Mouse (Mus musculus) spleen, postnatal 4 days (tissue): Measurements from ENCODE around the gene 7530416G11Rik.

Experiments used
- DNase-seq, 2 experiments: peaks; one replicate each; pipeline ENCODE4 v3.0.0; 2022; ENCODE audit warnings: low spot score in 2 of 2

7530416G11Rik gene

GRCm38 (mm10) chr15:85503127-85503526 lies at the start of gene 7530416G11Rik:
Gene 7530416G11Rik, minus strand, starts transcription at chr15:85503227.
- no peak for DNase-seq

DNA sequence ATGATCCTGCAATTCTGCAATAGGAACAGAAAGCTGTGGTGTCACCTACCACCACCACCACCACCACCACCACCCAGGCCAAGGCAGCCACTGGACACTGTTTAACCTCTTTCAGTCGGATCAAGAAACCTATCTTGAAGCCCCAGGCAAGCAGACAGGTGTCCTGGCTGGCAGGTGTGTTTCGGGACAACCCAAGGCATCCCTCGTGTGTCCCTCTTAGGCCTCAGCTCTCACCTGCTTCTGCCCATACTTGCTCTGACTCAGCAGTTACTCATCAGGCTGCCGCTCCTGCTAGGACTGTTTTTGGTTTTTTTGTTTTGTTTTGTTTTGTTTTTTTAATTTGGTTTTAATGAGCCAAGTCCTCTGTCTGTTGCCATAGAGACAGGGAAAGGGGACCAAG lies 43.5 kb upstream of the 7530416G11Rik start:
- no peak for DNase-seq

DNA sequence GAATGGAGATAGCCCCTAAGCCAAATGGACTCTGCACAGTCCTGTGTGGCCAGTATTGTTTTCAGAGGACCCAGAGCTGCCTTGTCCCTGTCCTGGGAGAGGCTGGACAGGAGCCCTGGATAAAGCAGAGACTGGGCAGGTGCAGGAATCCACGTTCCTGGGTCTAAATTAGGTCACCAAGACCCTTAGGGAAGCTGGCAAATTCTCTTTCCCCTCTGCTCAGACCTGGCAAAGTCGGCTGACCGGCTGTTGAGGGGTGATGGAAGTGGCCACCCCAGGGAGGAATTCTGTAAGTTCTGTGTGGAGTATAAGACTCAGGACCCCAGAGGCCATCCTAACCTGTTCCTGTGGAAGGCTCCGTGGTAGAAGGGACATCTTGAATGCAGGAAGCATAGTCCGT lies 42.3 kb upstream of the 7530416G11Rik start:
- no peak for DNase-seq

DNA sequence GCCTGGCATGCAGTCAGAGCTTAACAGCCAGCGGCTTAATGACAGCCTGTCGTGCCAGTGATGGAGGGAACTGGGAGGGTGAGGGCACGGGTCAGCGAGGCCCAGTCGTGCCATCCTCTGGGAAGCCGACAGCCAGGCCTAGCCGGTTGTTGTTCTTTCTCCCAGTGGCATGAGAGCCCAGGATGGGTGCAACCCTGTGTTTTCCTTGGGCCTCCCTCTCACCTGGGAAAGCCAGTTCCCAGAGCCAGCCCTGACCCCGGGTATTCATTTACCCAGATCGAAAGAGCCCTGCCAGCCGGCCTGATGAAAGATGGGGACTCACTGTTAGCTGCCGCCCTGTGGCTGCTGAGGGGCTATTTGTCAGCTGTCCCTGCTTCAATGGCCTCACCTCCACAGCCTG lies 35.1 kb upstream of the 7530416G11Rik start:
- DNase-seq = no peak

DNA sequence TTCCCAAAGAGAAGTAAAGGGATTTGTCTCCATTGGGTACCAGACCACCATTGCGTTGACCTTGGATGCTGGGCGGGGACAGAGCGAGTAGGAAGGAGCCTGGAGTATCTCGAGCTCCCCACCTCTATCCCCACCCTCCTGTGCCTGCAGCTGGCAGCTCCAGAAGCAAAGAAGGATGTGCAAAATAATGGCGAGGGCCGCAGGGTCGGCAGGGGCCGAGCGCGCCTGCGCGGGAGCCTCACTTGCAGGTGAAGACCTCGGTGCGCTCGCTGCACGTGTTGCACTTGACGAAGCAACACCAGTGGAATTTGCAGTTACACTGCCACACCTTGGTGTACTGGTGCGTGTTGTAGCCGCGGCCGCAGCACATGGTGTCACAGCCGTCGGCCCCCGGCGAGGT lies 34.1 kb upstream of the 7530416G11Rik start:
- no peak for DNase-seq

DNA sequence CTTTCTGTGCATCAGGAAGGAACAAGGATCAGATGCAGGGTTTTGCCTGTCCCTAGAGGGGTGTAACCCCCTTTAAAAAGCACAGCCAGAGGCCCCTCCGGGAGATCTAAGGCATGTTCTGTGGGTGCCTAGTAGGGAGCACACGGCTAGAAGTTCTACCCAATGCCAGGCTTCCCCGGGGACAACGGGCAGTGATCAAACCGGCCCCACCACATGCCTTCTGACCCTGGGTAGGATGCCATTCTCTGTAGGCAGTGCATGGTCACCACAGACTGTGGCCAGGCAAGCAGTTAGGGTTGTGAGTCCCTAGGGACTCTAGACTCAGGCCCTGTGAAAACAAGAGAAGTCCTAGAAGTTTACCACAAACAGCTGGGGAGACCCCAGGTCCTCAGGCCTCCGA lies 31.6 kb upstream of the 7530416G11Rik start:
- no peak for DNase-seq

DNA sequence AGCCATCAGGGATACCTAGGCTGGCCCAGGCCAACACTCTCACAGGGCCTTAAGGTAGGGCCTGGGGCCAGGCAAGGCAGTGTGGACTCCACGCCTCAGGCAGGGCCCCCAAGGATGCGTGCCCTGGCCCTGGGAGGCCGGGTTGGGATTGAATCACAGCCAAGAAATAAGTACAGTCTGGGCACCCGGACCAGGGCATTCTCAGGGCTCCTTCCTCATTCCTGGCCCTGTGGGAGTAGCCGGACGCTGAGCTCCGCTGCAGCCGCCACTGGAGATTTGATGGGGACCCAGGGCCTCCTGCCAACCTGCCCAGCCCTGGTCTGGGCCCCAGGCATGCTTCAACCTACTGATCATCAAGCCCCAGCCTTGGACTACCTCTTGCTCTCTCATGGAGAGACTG lies 31.2 kb upstream of the 7530416G11Rik start:
- no peak for DNase-seq

GRCm38 (mm10) chr15:85532063-85532462 lies 29.0 kb upstream of the 7530416G11Rik start:
- DNase-seq = no peak

DNA sequence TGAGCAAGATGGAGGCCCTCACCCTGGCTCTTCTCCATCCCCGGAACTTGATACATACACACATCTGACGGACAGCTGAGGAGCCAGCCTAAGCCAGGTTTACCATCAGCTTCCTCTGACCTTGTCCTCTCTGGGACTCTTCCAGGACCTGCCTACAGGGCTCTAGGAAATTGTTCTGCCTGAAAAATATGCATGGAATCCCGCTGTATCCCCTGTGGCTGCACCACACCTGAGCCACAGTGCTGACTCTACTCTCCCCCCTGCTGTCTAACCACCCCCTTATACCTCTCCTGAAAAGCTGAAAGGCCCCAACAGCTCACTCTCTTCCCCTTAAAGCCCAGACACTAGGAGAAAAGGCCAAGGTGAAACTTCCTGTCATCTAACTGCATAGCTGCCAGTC lies 26.9 kb upstream of the 7530416G11Rik start:
- no peak for DNase-seq

GRCm38 (mm10) chr15:85524404-85524950 lies 21.4 kb upstream of the 7530416G11Rik start:
- no peak for DNase-seq

- DNase-seq = no peak
Observed at GRCm38 (mm10) chr15:85523173-85523991, 20.4 kb upstream of the 7530416G11Rik start.

DNA sequence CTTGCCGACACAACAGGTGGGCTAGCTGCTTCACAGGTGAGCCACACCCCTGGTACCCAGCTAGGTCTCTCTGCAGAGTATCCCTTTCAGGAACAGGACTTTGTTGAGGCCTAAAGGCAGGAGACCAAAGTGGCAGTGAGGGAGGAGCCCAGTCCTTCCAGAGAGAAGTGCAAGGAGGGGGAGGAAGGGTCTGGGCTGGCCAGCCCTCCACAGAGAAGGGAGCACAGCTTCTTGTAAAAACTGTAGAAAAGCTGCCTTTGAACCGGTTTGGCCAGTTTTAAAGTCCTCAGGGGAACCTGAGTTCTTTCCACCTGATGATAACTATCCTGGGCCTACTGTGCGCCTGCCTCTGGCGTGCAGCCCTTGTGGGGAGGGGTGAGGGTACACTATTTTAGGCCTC lies 16.4 kb upstream of the 7530416G11Rik start:
- no peak for DNase-seq

DNA sequence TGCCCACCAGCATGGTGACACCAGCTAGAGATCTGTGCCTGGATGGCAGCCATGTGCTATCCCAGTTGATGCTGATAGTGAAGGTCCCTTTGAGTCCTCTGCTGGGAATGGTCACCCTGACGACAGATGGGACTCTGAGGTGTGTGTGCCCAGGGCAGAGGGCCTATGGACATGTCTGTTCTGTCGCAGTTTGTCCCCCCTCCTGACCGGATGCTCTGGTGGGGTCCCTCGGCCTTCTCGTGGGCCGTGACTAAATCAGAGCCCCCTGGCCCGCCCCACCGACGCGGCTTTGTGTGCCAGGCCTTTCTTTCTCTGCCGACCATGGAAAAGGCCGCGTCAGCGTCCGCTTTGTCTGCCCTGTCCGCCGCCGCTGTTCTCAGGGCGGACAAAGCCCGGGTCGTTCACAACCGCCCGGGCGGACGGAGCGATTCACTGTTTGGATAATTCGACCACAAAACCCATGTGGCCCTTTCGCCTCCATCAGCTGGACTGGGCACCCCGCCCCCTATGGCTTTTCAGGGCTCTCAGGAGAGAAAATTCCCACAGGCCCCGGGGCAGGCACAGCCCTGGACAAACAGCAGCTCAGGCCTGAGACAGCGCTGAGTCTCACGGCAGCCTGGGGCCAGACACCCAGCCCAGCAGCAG lies 4.5 kb upstream of the 7530416G11Rik start:
- no peak for DNase-seq

DNA sequence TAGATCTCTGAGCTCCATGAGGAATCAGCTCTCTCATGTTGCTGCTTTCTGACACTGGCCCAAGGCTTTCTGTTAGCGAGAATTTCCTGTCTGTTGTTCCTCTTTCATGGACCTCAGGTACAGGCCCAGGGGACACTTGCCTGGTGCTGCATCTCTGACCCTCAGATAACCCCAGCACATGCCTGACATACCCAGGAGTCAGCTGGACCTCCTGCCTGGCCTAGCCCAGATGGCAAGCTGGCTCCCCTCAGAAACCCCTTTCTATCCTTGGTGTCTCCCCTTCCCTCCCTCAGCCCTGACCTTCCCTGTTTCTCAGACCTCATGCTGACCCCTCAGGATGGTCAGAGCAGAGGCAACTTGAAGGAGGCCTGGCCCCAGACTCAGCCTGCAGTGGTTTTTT lies 3.7 kb upstream of the 7530416G11Rik start:
- DNase-seq = no peak

DNA sequence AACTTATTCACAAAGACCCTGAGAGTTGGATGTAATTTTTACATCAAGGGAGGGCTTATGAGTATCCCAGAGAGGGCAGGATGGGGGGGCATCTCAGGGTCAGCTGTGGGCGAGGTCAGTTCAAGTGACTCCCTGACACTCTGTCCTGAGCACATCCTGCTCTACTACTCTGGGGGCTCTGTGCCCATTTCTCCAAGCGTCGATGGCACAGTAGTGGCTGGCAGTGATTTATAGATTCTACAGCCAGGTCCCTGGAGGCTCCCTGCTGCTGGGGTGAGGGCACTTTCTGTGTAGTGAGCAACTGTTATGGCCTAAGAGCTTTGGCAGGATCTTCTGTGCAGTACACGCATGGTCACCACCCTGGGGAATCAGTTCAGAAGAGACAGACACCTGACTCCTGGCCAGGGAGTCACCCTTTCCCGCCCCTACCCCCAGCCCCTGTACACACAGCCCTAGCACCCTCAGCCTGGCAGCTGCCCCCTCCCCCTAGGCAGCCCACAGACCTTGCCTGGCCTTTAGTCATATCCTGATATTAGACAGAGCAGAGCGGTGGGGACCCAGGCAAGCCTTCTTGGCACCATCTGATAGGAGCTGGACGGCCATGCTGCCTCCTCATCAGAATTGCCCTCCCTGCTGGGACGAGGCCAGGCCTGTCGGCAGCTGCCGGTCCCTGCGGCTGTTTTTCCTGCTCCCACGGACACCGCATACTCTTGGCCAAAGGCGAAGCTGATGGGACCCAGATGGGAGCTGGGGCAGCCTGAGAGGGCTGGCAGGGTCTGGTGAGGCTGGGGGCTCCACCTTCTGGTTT lies 2.3 kb upstream of the 7530416G11Rik start:
- DNase-seq = no peak

DNA sequence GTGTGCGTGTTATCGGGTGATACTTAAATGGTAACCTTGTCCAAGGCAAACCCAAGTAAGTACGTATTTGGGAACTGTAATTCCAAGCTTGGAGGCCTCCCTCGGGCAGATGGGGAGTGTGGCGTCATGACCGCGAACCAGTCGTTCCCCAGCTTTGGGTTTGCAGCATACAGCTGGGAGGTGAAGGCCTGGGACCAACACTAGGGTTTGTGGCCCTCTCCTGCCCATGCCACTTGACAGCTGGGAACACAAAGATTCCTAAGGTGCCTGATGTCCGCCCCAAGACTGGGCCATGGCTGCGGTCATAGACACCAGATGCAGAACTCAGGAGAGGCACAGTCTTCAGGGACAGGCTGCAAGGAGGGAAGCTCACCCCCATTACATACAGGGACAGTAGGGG lies 2.8 kb downstream of the 7530416G11Rik start:
- DNase-seq = no peak

GRCm38 (mm10) chr15:85497981-85498475 lies 5.0 kb downstream of the 7530416G11Rik start:
- no peak for DNase-seq

DNA sequence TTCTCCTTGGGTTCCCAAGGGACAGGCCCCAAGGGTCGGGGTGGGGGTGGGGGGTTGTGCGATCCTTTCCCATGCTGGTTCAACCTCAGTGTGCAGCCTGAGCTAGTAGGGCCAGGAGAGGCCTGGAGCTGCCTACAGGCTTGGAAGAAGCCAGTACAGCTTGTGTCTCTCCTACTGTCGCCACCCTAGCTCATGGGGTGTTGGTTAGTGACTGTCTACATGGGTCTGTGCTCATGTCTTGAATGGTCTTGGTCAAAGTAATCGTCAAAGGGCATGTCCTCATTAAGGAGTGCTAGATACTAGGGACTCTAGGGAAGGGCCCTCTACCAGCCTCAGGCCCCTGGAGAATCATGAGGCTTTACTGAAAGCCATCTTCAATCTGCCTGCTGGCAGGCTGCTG lies 5.5 kb downstream of the 7530416G11Rik start:
- DNase-seq = no peak

- no peak for DNase-seq
Observed at GRCm38 (mm10) chr15:85494163-85494621, 8.8 kb downstream of the 7530416G11Rik start.

- no peak for DNase-seq
Observed at GRCm38 (mm10) chr15:85489751-85490150, 13.3 kb downstream of the 7530416G11Rik start.

GRCm38 (mm10) chr15:85488900-85489299 lies 14.1 kb downstream of the 7530416G11Rik start:
- no peak for DNase-seq

DNA sequence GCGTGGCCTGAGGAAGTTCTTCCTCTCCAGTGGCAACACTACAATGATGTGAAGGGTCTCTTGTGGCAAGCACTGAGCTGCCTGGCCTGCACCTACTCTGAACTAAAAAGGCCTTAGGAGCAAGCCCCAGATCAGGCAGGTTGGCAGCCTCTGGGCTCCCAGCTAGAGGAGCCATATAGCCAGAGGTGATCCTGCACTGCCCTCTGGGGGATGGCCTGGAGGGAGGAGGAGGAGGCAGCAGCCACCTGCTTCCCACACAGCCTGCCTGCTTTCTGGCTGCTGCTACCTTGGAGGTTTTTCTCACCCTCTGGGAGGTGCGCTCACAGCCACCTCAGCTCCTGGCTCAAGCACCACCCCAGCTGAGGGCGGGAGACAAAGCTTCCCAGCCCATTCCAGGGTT lies 22.4 kb downstream of the 7530416G11Rik start:
- DNase-seq = no peak
